Mouse (Mus musculus) adrenal gland, adult (tissue): ENCODE results near the gene Cxadr.
"Not testable (repeated sequence)": the region's sequence is repeated elsewhere in the genome, so short reads cannot be mapped to it uniquely, and the experiment has no call there.

Source experiments
- DNase-seq, 2 experiments: peaks; one replicate each; pipeline ENCODE4 v3.0.0; 2022 to 2023; ENCODE audit warnings: low spot score in 1 of 2; ENCODE audit not compliant: inconsistent age in 2 of 2

Gene Cxadr

DNA sequence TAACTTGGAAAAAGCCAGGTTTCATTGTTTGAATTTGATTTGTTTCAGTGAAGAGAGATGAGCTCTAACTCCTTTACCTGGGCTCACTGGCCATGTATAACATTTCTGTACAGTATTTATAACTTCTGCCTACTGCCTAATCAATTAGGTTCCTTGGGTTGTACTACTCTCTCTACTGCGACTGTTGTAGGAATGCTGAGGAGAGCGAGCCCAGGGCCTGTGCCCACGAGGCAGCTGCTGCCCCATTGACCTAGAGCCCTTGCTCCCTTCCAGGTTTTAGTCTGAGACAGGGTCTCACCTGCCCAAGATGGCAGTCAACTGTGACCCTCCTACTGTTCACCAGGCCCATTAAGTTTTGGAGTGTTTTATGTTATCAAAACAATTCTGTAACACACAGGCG lies 60.2 kb downstream of the Cxadr start:
- DNase-seq: no peak

GRCm38 (mm10) chr16:78364554-78364953 lies 63.3 kb downstream of the Cxadr start:
- not testable (repeated sequence) for DNase-seq

DNA sequence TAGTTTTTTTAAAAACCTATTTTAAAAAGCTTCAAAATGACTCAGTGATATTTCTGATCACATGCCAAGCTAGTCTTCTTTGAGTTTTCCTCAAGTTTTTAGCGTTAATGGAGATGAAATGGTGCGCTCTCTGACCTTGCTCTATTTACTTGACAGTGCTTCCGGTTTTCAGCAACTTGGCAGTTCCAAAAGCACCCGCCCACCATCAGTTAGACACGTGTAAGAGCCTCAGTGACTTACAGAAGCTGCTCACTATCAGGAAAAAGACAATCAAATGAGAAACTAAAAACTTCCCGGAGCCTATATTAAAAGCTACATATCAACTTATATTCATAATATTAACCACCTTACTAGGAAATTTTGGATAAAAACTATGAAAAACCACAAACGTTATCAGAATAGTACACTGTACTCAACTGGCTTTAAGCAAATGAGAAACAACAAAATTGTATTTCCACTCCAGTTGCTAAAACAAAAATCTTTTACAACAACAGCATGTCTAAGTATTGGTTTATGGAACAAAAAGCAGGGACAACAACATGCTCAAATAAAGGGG lies 70.3 kb downstream of the Cxadr start:
- DNase-seq: peak; percentile 46 to 82

GRCm38 (mm10) chr16:78372786-78373185 lies 71.5 kb downstream of the Cxadr start:
- DNase-seq: peak in 1 of 2 experiments; percentile 30

DNA sequence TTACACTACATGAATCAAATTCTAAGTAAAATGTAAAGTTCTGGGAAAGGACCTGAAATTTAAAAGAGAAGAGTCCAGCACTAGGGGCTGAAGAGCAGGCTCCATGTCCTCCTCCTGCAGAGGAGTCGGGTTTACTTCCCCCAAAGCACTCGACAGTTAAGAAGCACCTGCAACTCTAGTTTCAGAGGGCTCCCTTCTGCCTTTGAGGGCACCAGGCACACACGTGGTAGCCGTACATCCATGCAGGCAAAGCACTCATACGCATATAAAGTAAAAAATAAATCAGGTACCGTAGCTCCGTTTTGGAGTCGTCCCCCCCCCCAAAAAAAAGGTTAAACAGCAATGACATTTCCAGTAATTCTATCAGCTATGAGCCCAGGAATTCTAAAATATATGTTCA lies 72.5 kb downstream of the Cxadr start:
- peak in 1 of 2 experiments; percentile 37 for DNase-seq

DNA sequence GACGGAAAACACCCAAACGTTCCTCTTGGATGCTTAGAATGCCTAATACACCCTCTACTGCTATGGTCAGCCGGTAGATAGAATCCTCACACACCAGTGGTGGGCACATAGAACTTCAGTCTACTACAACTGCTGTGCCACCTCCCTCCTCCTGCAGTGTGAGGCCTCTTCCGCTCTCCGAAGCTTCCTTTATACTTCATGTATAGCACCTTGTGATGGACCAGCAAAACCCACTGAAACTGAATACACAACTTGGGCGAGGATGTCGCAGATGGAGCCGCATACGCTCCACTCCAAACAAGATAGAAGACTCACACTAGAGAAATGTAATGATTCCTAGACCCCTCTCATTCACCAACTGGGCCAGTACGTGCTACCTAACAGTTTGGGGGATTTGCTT lies 73.9 kb downstream of the Cxadr start:
- peak; percentile 8 to 60 for DNase-seq

DNA sequence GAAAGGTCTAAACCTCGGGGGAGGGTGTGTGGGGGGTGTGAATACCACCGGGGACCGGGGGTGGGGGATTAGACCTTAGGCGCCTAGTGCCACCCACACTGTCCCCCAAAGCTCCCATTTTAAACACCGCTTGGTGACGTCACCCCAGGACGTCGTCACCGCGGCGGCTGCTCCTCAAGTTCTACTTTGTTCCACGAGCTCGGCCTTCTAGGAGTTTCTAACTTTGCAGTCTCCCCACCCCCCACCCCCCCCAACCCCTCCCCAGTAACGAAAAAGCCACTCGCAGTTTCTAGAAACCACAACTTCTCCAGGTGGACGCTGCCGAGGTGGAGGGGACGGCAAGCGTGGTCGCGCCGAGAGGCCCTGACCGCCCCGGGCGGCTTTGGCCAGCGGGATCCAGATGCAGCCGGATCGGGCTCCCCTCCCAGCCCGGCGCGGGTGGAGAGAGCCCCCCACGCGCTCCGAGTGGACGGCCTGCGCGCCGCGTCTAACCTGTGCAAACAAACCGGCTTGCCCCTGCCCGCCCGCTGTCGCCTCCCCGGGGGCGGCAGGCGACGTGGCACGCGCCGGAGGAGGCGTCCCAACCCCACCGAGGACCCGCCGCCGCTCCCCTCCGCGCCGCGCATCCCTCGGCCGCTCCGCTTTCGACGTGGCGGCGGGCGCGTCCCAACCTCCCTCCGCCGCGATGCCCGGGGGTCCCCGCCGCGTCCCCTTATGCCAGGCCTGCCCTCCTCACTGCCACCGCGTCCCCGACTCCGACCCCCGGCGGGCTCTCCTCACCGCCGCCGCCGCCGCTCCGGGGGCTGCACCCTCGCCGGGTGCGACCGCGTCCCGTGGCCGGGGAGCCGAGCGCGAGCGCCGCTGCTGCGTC lies 74.8 kb downstream of the Cxadr start:
- DNase-seq: peak; percentile 61 to 87

DNA sequence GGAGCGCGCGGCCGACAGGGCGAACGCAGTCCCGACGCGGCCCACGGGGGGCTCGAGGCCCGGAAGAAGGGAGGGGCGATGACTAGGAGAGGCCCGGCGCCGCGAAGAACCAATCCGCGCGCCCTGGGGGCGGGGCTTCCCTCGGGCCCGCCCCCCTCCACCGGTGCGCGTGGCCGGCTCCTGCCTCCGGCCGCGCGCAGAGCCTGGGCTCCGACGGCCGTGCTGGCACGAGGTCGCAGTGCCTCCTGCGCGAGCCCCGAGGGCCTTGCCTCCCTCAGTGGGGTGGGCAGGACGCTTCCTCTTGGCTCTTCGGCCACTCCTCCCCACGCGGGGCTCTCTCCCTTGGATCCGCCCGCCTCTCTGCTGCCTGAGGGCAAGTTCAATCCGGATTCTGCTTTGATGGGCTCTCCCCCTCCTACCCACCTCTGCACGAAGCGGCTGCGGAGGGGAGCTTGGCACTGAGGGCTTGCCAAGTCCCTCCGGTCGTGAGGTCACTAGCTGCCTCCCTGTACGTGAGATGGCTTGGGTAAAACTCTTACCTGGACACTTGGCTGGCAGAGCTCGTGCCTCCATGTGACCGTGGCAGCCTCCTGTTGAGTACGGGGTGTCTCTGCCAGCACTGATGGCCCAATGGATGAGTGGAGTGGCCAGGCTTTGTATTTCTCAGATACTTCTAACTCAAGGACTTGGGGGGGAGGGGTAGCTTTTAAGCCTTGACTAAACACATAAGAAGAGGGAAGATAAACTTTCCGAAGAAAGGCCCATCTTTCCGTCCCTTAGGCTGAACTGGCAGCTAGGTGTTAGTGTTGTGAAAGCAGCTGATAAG lies 75.7 kb downstream of the Cxadr start, which contains the start of gene Btg3:
TSS of gene Btg3 (minus strand) at position 448 of the 826 bp plus-strand sequence.
- DNase-seq: peak; percentile 93 to 96

DNA sequence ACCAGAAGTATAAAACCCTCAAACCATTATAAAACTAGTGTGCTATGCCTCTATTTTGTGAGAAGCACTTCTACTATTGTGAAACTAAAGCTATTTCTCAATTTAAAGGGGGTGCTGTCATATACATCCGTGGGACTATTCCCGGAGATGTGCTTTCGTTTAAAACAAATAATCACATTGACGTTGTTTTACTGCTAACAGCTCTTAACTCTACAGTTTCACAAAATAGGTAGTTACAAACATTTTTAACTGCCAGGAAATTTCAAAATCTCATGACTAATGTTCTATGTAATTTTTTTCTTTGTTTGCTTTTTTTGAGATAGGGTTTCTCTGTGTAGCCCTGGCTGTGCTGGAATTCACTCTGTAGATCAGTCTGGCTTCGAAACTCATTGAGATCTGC lies 77.2 kb downstream of the Cxadr start:
- DNase-seq: peak in 1 of 2 experiments; percentile 24

GRCm38 (mm10) chr16:78389122-78389521 lies 87.8 kb downstream of the Cxadr start:
- DNase-seq: peak in 1 of 2 experiments; percentile 16

DNA sequence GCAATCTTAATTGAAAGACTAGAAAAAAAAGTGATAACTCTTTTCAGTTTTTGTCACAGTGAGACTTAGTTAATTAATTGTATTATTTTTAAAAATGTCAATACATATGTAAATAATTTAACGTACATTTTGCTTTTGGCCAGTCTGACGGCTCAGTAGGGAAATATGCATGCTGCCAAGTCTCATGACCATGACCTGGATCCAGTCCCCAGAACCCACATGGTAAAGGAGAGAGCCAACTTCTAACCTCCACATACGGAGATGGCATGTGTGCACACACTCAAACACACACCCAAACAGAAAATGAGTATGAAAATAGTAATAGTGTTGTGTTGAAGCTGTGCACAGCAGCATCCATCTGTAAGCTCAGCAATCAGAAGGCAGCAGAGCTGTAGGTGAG lies 88.7 kb downstream of the Cxadr start:
- DNase-seq: peak in 1 of 2 experiments; percentile 34

DNA sequence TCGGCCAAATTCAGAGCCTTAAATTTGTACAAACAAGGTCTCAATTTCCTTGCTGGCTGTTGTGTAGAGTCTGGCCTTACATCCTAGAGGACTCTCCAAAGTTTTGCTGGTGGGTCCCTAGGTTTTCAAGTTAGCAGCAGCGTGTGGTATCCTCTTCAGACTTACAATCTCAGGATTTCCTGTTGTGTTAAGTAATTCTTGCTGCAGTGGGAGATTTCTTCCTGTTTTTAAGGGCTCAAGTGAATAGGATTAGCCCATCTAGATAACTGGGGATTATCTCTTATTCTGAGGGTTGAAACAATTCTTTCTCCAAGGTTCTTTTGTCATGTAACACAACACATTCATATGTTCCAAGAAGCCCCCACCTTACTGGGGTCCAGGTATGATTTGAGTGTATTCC lies 90.1 kb downstream of the Cxadr start:
- DNase-seq: no peak

DNA sequence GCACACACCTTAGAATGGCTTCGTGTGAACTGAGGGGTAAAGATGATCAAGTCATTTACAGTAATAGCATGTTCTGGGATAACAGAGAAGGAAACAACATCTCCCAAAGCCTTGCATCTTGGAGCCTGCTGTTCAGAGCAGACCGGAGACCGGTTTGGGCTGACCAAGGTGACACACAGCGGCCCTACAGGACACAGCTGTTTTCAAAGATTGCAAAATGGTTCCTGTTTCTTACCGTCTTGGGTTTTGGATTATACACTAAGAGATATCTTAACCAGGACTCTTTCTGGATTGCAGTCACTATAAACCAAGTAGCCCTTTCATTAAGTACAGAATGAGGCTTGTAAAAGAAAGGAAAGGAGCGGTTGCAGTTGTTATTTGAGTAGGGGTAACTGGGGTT lies 97.4 kb downstream of the Cxadr start:
- DNase-seq: no peak

- DNase-seq: no peak
Observed at GRCm38 (mm10) chr16:78399423-78399822, 98.1 kb downstream of the Cxadr start.

GRCm38 (mm10) chr16:78402316-78402715 lies 101.0 kb downstream of the Cxadr start:
- DNase-seq: no peak

DNA sequence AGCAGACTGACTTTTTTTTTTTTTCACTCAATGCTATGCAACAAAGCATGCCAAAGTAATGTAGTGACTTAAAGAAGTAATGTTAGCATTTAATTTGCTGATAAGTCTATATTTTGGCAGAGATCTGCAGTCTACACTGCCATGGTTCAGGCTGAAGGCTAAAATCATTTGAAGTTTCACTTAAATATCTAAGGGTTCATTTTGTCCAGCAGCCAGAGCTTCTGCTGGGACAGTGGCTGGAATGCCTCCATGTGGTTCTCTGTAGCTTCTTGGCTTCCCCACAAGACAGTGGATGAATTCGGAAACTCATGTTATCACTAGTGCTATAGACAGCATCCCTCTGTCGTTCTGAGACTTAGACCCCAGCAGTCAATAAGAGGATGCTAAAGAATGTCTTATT lies 105.4 kb downstream of the Cxadr start:
- no peak for DNase-seq

- DNase-seq: no peak
Observed at GRCm38 (mm10) chr16:78407855-78408254, 106.6 kb downstream of the Cxadr start.
